Mouse (Mus musculus) cortical plate, adult 2 months (tissue): ENCODE data around the gene Hsd3b6.

Experiments used
- CTCF ChIP-seq: fragments of 200-500 bp; IDR thresholded peaks from 2 replicates; pipeline ENCODE4 v1.5.1; 2011; ENCODE audit warnings: mild to moderate bottlenecking, control low read depth, low read length; ENCODE audit not compliant: insufficient read depth; ENCODE audit errors: extremely low read depth
- POLR2A ChIP-seq: fragments of 200-500 bp; IDR thresholded peaks from 2 replicates; pipeline ENCODE4 v1.6.1; 2011; ENCODE audit warnings: mild to moderate bottlenecking, low read length, control low read depth; ENCODE audit not compliant: insufficient read depth; ENCODE audit errors: extremely low read depth

DNA sequence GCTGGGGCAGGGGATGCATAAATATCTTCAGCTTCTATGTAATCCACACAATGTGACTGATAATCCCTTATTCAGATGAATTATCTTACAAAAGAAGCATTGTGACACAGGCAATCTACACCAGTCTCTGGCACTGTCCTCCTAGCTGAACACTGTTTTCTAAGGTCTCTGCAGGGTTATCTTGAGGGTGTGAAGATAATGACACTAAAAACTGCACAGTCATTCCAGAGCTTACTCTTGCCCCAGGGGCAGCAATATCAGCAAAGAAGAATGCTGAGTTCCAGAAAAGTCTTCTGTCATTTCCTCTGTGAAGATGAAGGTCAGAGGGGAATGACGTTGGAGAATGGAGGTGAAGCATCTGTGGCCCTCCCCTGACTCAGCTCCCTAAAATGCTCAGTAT is 42.6 kb upstream of the Hsd3b6 start:
- TF ChIP-seq CTCF (no peak), POLR2A (no peak)
